Mouse (Mus musculus) layer of hippocampus, adult 11-12 months (tissue): ENCODE results near the gene Plin2.

Experiments
- DNase-seq: peaks from one replicate; pipeline ENCODE4 v3.0.0; 2022; ENCODE audit warnings: low spot score

The Plin2 gene

DNA sequence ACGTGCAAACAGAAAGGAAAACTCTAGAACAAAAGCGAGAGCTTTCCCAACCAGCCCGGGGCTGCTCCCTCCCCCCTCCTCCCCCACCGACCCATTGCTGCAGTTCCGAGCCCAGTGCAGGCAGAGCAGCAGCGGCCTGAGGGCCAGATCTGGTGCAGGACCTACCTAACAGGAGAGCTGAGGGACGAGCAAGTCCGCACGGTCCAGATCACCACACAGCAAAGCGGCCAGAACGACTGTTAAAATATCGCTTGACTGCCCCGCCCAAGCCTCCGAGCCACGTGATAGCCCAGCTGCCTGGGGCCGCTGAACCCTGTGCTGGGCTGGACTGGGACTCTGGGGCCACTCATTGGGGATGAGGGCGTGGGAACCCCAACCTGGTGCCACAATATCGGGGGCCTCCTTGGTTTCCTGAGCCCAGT, at the start of gene Plin2:
Gene Plin2 (minus strand): TSS at position 281 of the 422 bp plus-strand sequence.
- peak; percentile 37 for DNase-seq

DNA sequence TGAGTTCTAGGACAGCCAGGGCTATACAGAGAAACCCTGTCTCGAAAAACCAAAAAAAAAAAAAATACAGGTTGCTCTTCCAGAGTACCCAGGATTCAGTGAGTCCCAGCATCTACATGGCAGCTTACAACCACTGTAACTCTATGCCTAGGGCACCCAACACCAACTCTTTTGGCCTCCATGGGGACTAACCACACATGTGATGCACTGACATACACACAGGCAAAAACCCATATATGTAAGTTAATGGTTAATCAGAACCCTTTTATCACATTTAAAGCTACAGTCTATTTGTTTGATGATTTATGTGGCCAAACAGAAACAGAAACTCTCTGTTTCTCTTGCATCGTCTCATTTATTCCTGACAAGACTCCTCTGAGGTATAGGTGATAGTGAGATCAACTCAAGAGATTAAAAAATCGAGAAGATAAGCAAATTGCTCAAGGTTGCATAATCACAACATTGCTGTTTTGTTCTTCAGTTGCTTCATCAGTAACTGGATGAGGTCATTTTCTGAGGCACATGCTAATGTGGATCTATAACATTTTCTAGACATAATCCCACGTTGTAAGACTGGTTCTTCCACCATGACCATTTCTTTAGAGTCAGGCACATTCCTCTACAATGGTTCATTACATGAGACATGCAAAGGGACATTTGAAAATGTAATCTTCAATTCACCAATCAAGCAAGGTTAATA, 49.2 kb upstream of the Plin2 start:
- no peak for DNase-seq

GRCm38 (mm10) chr4:86717176-86717575, 47.3 kb upstream of the Plin2 start:
- DNase-seq = no peak

DNA sequence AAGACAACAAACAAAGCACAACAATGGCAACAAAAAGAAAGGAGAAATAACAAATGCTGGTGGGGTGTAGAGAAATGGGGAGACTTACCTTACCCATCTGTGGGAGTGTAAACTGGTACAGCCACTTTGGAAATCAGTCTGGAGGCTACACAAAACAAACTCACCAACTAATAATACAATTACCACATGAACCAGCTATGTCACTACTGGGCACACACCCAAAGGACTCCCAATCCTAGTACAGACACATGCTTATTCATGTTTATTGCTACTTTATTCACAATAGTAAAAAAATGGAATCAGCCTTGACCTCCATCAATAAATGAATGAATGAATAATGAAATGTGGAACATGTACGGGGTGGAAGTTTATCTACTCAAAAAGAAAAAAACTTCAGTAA, 45.5 kb upstream of the Plin2 start:
- DNase-seq = peak; percentile 12

DNA sequence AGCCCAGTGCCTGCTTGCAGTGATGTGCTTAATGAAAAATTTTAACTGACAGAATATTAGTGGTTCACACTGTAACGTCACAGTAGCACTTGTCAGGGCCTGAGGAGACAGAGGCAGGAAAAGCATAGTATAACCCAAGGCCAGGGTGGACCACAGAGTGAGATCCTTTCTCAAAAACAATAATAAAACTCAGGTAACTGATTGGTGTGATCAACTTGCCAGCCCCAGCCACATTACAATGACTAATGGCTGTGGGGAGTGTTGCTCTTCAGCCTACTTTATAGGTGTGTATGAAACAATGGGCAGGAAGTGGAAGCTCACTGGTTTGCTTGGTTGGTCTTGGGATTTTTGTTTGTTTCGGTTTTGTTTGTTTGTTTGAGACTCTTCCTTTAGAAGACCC, 43.7 kb upstream of the Plin2 start:
- no peak for DNase-seq

GRCm38 (mm10) chr4:86712751-86713195, 42.9 kb upstream of the Plin2 start:
- DNase-seq = peak; percentile 73

GRCm38 (mm10) chr4:86710666-86711215, 40.9 kb upstream of the Plin2 start:
- no peak for DNase-seq

GRCm38 (mm10) chr4:86710034-86710650, 40.3 kb upstream of the Plin2 start:
- DNase-seq = no peak

DNA sequence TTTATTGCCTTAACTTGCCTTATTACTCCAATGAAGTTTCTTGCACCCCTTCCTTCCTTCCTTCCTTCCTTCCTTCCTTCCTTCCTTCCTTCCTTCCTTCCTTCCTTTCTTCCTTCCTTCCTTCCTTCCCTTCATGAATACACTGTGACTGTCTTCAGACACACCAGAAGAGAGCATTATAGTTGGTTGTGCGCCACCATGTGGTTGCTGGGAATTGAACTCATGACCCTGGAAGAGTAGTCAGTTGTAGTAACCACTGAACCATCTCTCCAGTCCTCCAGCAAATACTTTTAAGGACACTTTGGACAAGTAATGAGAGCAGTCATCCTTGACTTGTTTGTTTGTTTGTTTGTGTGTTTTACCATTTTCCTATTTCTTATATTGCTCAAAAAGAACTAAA, 38.9 kb upstream of the Plin2 start:
- no peak for DNase-seq

DNA sequence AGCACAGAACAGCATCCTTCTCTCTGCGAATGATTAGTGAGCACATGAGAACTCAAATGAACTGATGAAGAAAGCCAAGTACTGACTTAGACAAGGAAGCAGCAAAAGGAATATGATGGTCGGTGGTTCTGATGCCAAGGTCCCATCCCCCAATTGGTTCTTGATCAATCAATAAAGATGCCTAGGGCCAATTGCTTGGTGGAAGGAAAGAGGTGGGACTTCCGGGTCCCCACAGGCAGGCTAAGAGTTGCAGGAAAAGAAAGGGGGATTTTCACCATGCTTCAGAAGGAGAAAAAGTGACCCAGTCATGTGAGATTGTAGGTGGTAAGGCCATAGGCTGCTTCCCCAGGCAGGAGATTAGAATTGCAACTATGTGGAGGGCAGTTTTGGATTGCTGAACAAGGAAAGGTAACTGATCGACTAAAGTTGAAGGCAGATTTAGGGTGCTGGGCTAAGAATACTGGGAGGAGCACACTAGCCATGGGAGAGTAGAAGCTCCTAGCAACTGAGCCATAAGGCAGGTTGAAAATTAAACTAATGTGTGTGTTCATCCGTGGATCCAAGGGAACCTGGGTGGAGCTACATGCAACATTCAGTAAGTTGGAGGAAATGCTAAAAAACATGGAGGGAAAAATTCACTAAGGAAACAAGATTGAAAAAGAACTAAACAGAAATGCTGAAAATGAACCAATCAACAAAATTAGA, 29.5 kb upstream of the Plin2 start:
- no peak for DNase-seq

GRCm38 (mm10) chr4:86696890-86697289, 27.0 kb upstream of the Plin2 start:
- peak; percentile 25 for DNase-seq

DNA sequence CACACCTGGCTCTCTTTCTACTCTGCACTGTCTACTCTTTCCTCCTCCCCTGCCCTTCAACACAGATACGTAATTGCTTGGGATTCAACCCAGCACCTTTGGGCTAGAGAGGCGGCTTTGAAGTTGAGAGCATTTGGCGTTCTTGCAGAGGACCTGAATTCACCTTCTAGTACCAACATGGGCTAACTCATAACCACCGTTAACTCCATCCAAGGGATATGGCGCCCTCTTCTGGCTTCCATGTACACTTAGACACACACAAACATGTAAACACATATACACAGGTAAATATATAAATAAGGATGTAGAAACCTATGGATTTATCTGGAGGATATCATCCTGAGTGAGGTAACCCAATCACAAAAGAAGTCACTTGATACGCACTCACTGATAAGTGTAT, 25.2 kb upstream of the Plin2 start:
- no peak for DNase-seq

- no peak for DNase-seq
Observed at GRCm38 (mm10) chr4:86692931-86693330, 23.1 kb upstream of the Plin2 start.

DNA sequence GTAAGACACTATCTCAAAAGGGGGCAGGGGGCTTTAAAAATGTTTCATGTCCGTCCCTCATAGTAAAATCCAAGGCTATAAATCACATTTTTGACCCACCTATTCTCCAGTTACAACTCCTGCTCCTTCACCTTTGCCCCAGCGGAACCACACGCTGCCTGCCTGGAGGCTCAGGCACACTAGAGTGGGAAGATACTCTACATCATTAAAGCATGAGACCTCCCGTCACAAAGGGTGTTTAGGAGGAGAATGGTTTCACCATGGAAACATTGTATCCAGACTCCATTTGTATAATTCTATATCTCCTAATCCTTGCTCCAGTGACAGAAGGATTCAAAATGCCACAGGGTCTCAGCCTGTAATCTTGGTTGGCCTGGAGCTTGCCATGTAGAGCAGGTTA, 21.4 kb upstream of the Plin2 start:
- DNase-seq = no peak

- no peak for DNase-seq
Observed at GRCm38 (mm10) chr4:86690768-86691167, 20.9 kb upstream of the Plin2 start.

DNA sequence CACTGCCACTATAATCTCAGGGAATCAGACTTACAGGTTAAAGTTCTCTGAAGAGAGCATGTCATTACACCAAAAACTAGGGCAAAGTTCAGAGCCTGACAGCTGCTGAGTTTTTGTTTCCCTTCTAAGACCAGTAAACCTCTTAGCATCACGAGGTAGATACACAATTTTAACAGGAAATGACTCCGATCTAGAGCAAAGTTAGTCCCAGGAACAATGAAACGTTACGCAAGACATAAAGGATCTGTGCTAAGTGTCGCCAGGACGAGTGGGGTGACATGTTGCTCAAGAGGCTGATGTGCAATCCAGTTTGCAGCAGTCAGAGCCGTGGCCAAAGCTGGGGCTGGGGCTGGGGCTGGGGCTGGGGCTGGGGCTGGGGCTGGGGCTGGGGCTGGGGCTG, 20.3 kb upstream of the Plin2 start:
- DNase-seq = no peak

DNA sequence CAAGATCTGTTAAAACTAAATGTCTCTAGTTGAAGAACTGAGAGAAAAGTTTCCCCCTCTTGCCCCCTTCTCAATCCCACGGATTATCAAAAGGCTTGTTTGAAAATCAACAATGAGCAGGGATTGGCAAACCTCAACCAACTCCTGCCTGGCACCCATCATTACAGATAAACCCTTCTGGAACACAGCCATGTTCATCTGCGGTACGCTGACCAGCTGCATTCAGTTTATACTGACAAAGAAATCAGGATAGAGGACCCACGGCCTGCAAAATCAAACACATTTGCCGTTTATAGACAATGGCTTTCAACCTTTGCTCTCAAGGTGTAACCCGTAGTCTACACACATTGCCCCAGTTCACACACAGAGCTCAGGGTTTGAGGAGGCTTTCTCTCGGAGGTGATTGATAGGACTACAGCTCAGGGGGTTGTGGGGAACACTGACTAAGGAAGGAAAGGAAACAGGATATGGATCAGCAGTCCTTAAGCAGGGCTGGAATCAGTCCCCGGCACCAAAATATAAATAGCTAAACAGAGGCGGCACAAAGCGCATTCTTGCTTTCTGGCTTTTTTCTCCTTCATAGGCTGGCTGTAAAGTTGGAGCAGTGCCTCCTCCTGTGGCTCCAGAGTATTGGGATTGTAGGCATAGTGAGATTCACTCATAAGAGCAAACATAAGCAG, 19.3 kb upstream of the Plin2 start:
- no peak for DNase-seq

DNA sequence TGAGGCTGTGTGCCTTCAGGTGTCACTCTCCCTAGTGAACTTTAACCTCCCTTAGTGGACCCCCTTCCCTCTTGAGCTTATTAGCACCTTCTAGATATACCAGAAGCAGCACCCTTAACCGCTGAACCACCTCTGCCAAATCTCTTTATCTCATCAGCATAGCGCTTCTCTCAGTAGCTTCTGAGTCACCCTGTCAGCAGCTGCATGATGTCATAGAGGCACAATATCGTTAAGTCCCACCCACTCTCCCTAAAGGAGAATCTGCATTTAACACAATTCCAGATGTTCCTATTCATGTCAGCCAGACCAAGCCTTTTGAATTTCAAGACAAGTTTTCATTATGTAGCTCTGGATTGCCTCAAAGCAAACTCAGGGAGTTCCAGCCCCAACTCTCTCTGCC, 16.7 kb upstream of the Plin2 start:
- no peak for DNase-seq

DNA sequence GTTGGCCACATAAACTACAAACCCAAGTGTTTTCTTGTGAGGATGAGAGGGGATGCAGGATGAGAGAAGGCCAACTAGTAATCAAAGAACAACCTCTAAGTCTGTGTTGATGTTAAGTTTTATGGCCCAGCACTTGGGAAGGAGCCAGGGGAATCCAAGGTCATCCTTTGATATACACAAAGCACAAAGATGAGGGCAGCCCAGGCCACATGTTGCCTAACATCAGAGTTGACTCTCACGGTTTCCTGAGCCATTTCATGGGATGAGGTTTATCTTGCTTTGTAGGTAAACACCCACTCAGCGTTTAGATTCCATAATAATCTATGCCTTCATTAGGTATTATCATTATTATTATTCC, 16.1 kb upstream of the Plin2 start:
- no peak for DNase-seq

GRCm38 (mm10) chr4:86685231-86686008, 15.6 kb upstream of the Plin2 start:
- DNase-seq = no peak

- DNase-seq = no peak
Observed at GRCm38 (mm10) chr4:86684806-86685205, 14.9 kb upstream of the Plin2 start.

DNA sequence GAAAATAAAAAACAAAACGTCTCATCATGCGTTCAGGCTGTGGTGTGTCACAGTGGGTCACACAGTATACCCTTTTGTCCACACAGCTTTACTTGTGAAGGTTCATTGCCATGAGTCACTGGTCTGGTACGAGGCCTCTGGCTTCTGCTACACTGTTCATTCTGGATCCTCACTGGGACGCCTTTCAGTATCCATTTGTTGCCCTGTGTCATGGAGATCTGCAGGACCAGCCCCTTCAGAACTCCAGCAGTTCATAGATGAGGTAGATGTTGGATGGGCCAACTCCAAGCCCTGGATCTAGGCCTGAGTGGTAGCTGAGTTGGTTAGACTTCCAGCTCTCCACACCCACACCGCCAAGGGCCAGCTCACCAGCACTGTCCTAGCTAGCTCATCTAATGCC, 13.9 kb upstream of the Plin2 start:
- DNase-seq = no peak
